Mouse (Mus musculus) limb, embryonic 11.5 days (tissue): ENCODE results near the gene Foxred2. TPM values are rescaled to one million over a fixed set of nuclear protein-coding genes. Genes with fewer than 3 reads are reported as not detected.

ENCODE experiments used
- ATAC-seq: fragments of 200-750 bp; cut with Nextera tagmentation; 2 replicates; pipeline ENCODE4 v1.8.0; 2017; ENCODE audit warnings: low read depth; ENCODE audit not compliant: insufficient number of reproducible peaks, low FRiP score, low TSS enrichment
- DNase-seq: peaks from one replicate; pipeline ENCODE4 v3.0.0-alpha.2; 2015; ENCODE audit warnings: low spot score
- H3K27ac ChIP-seq: fragments of 300-500 bp; sonication (generic); replicated peaks from 2 replicates; pipeline ENCODE4 v1.5.1; 2014; ENCODE audit warnings: low read depth, mild to moderate bottlenecking, low read length
- H3K27me3 ChIP-seq: fragments of 300-500 bp; sonication (generic); 2 replicates; pipeline ENCODE4 v1.6.1; 2014; ENCODE audit warnings: mild to moderate bottlenecking, low read length, mixed read lengths; ENCODE audit not compliant: control insufficient read depth, insufficient read depth
- H3K36me3 ChIP-seq: fragments of 300-500 bp; sonication (generic); 2 replicates; pipeline ENCODE4 v1.6.1; 2014; ENCODE audit warnings: mild to moderate bottlenecking, low read length, moderate library complexity, mixed read lengths; ENCODE audit not compliant: control insufficient read depth, insufficient read depth
- H3K4me1 ChIP-seq: fragments of 300-500 bp; sonication (generic); 2 replicates; pipeline ENCODE4 v1.6.1; 2014; ENCODE audit warnings: low read length, mixed read lengths; ENCODE audit not compliant: control insufficient read depth, insufficient read depth
- H3K4me2 ChIP-seq: fragments of 300-500 bp; sonication (generic); 2 replicates; pipeline ENCODE4 v1.6.1; 2014; ENCODE audit warnings: low read depth, mild to moderate bottlenecking, moderate library complexity; ENCODE audit not compliant: severe bottlenecking
- H3K4me3 ChIP-seq: fragments of 300-500 bp; sonication (generic); 2 replicates; pipeline ENCODE4 v1.5.1; 2014; ENCODE audit warnings: low read depth, low read length
- H3K9ac ChIP-seq: fragments of 300-500 bp; sonication (generic); 2 replicates; pipeline ENCODE4 v1.6.1; 2014; ENCODE audit warnings: mild to moderate bottlenecking, low read length
- H3K9me3 ChIP-seq: fragments of 300-500 bp; sonication (generic); 2 replicates; pipeline ENCODE4 v1.6.1; 2016; ENCODE audit warnings: low read length; ENCODE audit not compliant: control insufficient read depth
- WGBS: fragments of 180-500 bp; shearing (Covaris S2); extraction: QIAGEN DNeasy Blood & Tissue Kit; methylation state at CpG from one replicate; pipeline ENCODE4 v1.1.7; 2014; 5-methylcytosine and 5-hydroxymethylcytosine counted together
- polyA plus RNA-seq: library from polyadenylated mRNA; unstranded; fragments of >200 nt; fragmentation: Nextera tagmentation; extraction: Ambion mirVana; gene quantifications from 2 replicates; pipeline ENCODE4 v1.2.1, GENCODE M21; 2014

Foxred2 gene
- polyA plus RNA-seq, 1 experiment from 2014 or later: 6.1 TPM

- DNase-seq: no peak
- H3K4me1 ChIP-seq: no peaks in the 10 kb centered on the region
- H3K9me3 ChIP-seq: no peaks in the 10 kb centered on the region
- H3K36me3 ChIP-seq: no peaks in the 10 kb centered on the region
- H3K27ac ChIP-seq: no peak overlapping the region
- no peak overlapping the region for H3K4me3 ChIP-seq
- no peak for ATAC-seq
- H3K9ac ChIP-seq: no peak overlapping the region
- H3K4me2 ChIP-seq: no peak overlapping the region
- no peaks in the 10 kb centered on the region for H3K27me3 ChIP-seq
- 83% methylated on average over 10 of the region's 10 CpGs for WGBS
Measured at GRCm38 (mm10) chr15:77892420-77892819, 64.1 kb downstream of the Foxred2 start.

DNA sequence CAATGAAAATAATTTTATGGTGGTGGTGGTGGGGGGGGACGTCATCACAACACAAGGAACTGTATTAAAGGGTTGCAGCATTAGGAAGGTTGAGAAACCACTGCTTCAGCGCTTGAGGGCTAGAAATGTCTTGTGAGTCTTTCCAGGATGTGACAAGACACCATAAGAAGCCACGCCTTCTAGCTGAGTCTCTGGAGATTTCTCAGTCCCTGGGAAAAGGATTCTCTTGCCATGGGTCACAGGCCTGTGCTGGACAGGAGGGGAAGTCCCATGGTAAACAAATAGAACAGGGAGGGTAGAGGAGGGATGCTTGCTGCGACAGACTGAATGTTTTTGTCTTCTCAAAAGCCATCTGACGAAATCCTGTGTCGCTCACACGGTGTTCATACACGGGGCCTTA is 64.8 kb downstream of the Foxred2 start:
- DNase-seq: no peak
- no peaks in the 10 kb centered on the region for H3K4me1 ChIP-seq

More for the DNA sequence above, 64.8 kb downstream of the Foxred2 start:
- Histone ChIP-seq H3K36me3 (no peaks in the 10 kb centered on the region), H3K9me3 (no peaks in the 10 kb centered on the region), H3K4me3 (no peak overlapping the region), H3K9ac (no peak overlapping the region), H3K4me2 (no peak overlapping the region), H3K27me3 (no peaks in the 10 kb centered on the region), H3K27ac (no peak overlapping the region)
- 88% methylated on average over 8 of the region's 8 CpGs for WGBS
- no peak for ATAC-seq

Other genes with a start within 250 kb of the Foxred2 start
- not detected in 2 replicates for gene Apol9b, start 227.7 kb downstream of the Foxred2 start, polyA plus RNA-seq
- not detected in 2 replicates for gene Apol8, start 199.7 kb downstream of the Foxred2 start, polyA plus RNA-seq
- gene Myh9, start 114.5 kb downstream of the Foxred2 start, polyA plus RNA-seq: 33.2 and 38.1 TPM in 2 replicates
- 263 and 266 TPM in 2 replicates for gene Txn2, start 27.7 kb downstream of the Foxred2 start, polyA plus RNA-seq
- gene Eif3d, start 14.1 kb upstream of the Foxred2 start, polyA plus RNA-seq: 249 and 259 TPM in 2 replicates
- not detected in 2 replicates for gene Cacng2, start 163.3 kb upstream of the Foxred2 start, polyA plus RNA-seq
- 111 and 119 TPM in 2 replicates for gene Ift27, start 217.4 kb upstream of the Foxred2 start, polyA plus RNA-seq
- gene Pvalb, start 249.7 kb upstream of the Foxred2 start, polyA plus RNA-seq: 4.6 and 5.1 TPM in 2 replicates